ENCODE assay signal across 8 mouse cellular contexts in the genomic region with DNA sequence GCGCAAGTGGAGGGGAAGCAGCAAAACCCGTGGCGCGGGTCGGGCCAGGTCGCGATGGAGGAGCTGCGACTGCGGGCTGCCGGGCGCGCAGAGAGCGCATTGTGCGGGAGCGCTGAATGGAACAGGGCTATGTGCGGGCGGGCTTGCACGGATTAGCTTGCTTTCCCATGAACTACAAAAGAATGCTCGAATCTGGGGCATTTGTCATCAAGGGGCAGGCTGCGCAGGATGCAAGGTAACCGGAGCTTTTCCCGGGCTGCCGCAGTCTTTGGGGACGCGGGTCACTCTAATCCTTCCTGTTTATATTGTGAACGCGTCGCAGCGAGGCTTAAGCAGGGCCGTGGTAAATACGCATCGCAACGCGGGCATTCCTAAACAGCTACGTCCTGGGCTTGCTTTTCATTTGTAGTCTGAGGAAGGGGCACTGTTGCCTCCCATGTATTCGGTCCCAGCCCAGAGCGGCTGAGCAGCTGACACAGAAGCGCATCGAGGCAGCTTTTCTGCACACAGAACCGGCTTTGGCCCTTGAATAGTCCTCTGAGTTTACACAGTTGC.
A peak's percentile ranks its signal among the peaks of the same experiment; 100 is the strongest.
DNase-seq lines count a peak whose midpoint lies in the region; ATAC-seq and TF ChIP-seq lines count a peak whose summit lies in the region.

No protein-coding gene starts in this region.

- ATAC-seq in kidney, embryonic 16.5 days (ENCODE audit: low FRiP score, low TSS enrichment): peak; percentile 69
- ATAC-seq in megakaryocyte progenitor cell, adult 5-6 weeks (replicated peaks; ENCODE audit: poor library complexity): peak; percentile 44; the same call in 1 of the 2 replicates

- H3K27me3 ChIP-seq in kidney, embryonic 16.5 days (ENCODE audit: insufficient read depth, low read length): no peaks in the 10 kb centered on the region
- no peaks in the 10 kb centered on the region for H3K27me3 ChIP-seq in forebrain, embryonic 10.5 days (ENCODE audit: poor library complexity, severe bottlenecking)
- H3K27me3 ChIP-seq in small intestine, adult 2 months (ENCODE audit: control insufficient read depth, insufficient read depth, low read length): no peaks in the 10 kb centered on the region

- peaks cover 3% of the 10 kb centered on the region; the same call in 1 of the 2 replicates for H3K4me1 ChIP-seq in kidney, embryonic 16.5 days (ENCODE audit: insufficient read depth, low read length)
- H3K4me1 ChIP-seq in forebrain, embryonic 10.5 days: peaks cover 24% of the 10 kb centered on the region
- H3K4me1 ChIP-seq in small intestine, adult 2 months (ENCODE audit: control insufficient read depth, insufficient read depth, insufficient read length, low read length): no peaks in the 10 kb centered on the region

- no peak for TF ChIP-seq POLR2A in small intestine, adult 2 months (IDR thresholded peaks at IDR 0.05; ENCODE audit: low read depth, low read length)

- H3K9ac ChIP-seq in kidney, embryonic 16.5 days (replicated peaks; ENCODE audit: low read length): peak overlapping the region; percentile 57

- no peak overlapping the region for H3K27ac ChIP-seq in kidney, embryonic 16.5 days (ENCODE audit: low read length)
- H3K27ac ChIP-seq in forebrain, embryonic 10.5 days: peak overlapping the region; percentile 93
- no peak overlapping the region for H3K27ac ChIP-seq in small intestine, adult 2 months (ENCODE audit: insufficient read depth, low read depth, low read length)

- H3K36me3 ChIP-seq in kidney, embryonic 16.5 days (ENCODE audit: insufficient read depth, low read length): no peaks in the 10 kb centered on the region
- no peaks in the 10 kb centered on the region for H3K36me3 ChIP-seq in forebrain, embryonic 10.5 days (replicated peaks)
- H3K36me3 ChIP-seq in small intestine, adult 2 months (ENCODE audit: control insufficient read depth, insufficient read depth, low read length): no peaks in the 10 kb centered on the region

- peak overlapping the region; percentile 90 for H3K4me2 ChIP-seq in kidney, embryonic 16.5 days (replicated peaks; ENCODE audit: low read depth, low read length)

- H3K4me3 ChIP-seq in kidney, embryonic 16.5 days (ENCODE audit: low read length): peak overlapping the region; percentile 53
- peak overlapping the region; percentile 62 for H3K4me3 ChIP-seq in forebrain, embryonic 10.5 days
- H3K4me3 ChIP-seq in small intestine, adult 2 months (ENCODE audit: low read depth, low read length): peak overlapping the region; percentile 49

- no peak for DNase-seq in kidney, postnatal 25 days
- peak; percentile 62 for DNase-seq in brain, adult 2 months (ENCODE audit: low read depth, low spot score)
- peak; percentile 77 for DNase-seq in forebrain, embryonic 10.5 days (ENCODE audit: extremely low spot score, low spot score)
- peak; percentile 31 to 38 for DNase-seq in kidney, postnatal 4 days
- no peak for DNase-seq in thymus, postnatal 14 days

- under 1% methylated on average over 40 of the region's 40 CpGs for WGBS in kidney, embryonic 16.5 days
- WGBS in forebrain, embryonic 10.5 days: under 1% methylated on average over 40 of the region's 40 CpGs
- 3% methylated on average over 40 of the region's 40 CpGs for WGBS in small intestine, adult 2 months

- H3K9me3 ChIP-seq in kidney, embryonic 16.5 days (ENCODE audit: low read length): no peaks in the 10 kb centered on the region
- no peaks in the 10 kb centered on the region for H3K9me3 ChIP-seq in forebrain, embryonic 10.5 days

- no peak for TF ChIP-seq CTCF in small intestine, adult 2 months (IDR thresholded peaks at IDR 0.05; ENCODE audit: extremely low read depth, insufficient read length, insufficient replicate concordance, low read depth, low read length)

Comparison
In these comparisons a context has a peak if more than half of its experiments do, and no peak if none do; other contexts are left out.
1. DNase-seq: peak in brain, adult 2 months (single experiment), forebrain, embryonic 10.5 days (single experiment) and kidney, postnatal 4 days (2 of 2); none in kidney, postnatal 25 days (0 of 2) and thymus, postnatal 14 days (single experiment).
2. Peak in every context shown above with its lines, with median percentiles within 50 percentile points of each other: H3K4me3 ChIP-seq.